Mouse (Mus musculus) gonadal fat pad, adult 2 months (tissue): ENCODE data around the gene Cct6b. TPM values are rescaled to one million over a fixed set of nuclear protein-coding genes. Genes with fewer than 3 reads are reported as not detected.

ENCODE experiments used
- DNase-seq: peaks from one replicate; pipeline ENCODE4 v3.0.0-alpha.2; 2012; ENCODE audit warnings: low read depth
- polyA plus RNA-seq: library from polyadenylated mRNA; depleted of rRNA; stranded (reverse); fragments of >200 nt; gene quantifications from 2 replicates; pipeline ENCODE4 v1.2.3, GENCODE M21; 2012; rRNA removed

The Cct6b gene
- 0.39 and 0.91 TPM in 2 replicates for polyA plus RNA-seq

DNA sequence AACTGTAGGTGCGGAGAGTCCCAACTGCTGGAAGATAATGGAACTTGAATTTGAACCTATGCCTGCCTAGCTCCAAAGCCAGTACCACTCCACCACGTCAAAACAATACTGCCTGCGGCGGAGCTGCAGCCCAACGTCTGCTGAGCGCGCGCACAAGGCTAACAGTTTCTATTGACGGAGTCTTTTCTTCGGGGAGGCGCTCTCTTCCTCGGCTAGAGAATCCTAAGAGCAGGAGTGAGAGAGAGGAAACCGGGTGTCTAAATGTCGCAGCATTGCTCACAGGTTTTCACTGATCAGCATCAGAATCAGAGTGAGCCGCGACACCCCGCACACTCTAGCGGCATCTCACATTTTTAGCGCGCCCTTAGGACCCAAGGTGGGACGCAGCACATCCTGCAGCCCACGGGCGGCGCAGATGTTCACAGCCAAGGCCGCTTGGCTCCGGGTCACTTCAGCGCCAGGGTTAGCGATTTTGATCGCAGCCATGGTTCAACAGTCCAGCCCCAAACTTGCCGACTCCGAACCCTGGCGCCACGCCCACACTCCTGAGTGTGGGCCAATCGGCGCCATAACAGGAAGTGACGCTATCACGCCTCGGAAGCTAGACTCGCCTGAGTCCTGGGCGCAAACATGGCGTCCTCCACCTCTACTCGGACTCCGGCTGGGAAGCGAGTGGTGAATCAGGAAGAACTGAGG is at the start of gene Cct6b, which contains the start of gene Zfp830:
Cct6b (minus strand) TSS at position 580 of the 696 bp plus-strand sequence.
Zfp830 (plus strand) TSS at position 604 of the 696 bp plus-strand sequence.
- DNase-seq = no peak

DNA sequence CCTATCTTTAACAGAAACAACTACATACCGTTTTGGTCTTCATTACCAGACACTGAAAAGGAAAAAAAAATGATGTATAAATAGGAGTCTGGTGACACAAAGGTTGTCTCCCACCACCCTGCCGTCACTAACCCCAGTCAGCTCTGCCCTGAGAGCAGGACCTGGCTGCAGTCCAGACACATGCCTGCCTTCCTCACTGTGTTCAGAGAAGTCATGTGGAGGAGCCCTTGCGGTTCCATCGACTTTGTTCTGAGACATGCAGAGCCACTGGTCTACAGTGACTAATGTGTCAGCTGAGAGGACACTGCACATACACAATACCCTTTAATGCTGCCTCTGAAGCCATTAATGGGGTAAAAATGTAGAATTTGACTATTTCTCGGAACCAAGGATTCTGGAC is 44.4 kb upstream of the Cct6b start:
- no peak for DNase-seq

DNA sequence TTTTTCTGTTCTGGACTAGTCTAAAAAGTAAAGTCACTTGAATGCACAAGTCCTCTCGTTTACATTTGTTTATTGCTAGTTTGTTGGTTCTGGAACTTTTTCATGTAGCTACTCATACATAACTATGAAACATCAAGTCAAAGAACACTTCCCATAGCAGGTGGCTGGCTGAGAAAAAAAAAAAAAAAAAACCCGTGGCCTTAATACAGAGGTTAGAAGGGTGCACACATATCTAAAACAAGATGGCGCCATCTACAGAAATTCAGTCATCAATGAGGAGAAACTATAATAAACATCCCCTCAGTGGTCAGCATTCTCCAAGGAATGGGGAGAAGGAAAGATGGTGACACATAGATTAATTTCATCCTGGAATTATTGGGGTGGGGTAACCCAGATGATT is 43.2 kb upstream of the Cct6b start:
- DNase-seq = no peak

DNA sequence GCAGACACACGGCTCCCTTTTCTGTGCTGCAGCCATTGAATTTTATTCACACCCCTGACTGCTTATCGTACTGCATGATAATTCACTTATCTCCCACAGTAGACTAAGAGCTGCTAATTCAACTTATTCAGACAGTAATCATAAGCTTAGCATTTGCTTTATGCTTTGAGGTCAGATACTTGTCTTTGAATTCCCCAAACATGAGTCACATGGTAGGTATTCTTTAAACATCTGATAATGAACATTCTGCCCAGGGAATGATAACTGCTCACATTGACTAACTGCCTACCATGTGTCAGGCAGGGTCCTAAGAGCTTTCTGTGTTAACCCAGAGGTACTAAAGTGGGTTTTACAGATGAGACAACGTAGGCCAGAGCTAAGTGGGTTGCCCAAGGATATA is 42.5 kb upstream of the Cct6b start:
- no peak for DNase-seq

DNA sequence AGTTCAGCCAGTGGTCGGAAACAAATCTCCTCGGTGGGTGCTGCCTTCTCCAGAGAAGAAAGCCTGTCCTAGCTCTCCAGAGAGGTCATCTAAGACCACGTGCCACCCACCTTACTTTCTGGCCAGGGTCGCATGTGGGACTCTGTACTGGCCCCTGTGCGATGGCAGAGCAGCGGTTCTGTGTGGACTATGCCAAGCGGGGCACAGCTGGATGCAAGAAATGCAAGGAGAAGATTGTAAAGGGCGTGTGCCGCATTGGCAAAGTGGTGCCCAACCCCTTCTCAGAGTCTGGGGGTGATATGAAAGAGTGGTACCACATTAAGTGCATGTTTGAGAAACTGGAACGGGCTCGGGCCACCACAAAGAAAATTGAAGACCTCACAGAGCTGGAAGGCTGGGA is 19.3 kb upstream of the Cct6b start:
- no peak for DNase-seq

DNA sequence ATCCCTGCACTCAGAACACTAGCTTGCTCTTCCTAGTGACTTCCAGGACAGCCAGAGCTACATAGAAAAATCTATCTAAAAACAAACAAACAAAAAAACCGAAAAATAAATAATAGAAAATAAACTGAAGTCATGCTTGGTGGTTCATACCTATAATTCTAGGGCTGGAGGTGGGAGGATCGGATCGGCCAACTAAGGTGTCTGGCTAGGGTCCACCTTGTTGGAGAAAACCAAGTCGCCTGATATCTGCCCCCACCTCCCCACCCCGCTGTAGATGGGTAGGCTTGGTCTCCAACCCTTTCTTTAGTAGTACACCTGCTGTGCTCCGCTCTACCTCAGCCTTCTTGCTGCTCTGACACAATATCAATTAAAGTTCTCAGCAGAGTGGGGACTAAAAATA is 18.1 kb upstream of the Cct6b start:
- DNase-seq = no peak

DNA sequence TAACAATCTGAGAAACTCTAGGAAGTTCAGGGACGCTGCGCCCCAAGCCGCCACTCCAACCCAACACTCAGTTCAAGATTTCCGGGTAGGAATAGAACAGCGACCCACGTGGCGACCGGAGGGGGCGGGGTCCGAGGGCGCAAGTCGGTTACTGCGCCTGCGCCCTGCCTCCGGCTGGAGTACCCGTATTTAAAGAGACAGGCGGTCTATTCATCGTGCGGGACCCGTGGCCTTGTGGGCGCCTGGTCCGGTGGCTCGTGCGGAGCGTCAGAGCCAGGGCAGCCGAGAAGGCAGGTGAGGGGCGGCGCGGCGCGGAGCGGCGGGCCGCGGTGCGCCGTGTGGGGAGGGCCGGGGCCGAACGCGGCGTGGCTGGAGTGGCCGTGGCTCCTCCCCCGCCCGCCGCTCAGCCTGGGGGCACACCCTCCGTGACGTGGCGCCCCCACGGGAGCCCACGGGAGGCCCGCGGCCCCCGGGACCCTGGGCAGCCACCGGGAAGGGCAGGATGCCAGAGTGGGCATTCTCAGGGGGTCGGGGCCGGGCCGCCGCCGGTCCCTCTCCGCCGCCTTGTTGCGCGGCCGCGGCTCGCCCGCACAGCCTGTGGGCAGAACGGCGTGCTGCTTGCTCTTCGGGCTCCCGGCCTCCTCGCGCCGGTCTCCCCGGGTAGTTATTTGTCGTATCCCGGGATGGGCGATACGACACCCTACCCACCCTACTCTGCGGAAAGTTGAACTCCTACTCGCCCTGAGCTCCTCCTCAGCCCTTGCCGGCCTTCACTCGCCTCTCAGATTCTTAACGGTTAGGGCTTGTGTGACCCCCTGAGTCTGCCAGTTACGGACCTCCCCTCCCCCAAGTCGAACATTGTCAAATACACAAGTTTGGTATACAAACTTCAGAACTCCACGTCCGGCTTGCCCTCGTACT is 17.1 kb upstream of the Cct6b start, which contains the start of gene Lig3:
Lig3 (plus strand) TSS at position 126 of the 921 bp plus-strand sequence.
- no peak for DNase-seq

DNA sequence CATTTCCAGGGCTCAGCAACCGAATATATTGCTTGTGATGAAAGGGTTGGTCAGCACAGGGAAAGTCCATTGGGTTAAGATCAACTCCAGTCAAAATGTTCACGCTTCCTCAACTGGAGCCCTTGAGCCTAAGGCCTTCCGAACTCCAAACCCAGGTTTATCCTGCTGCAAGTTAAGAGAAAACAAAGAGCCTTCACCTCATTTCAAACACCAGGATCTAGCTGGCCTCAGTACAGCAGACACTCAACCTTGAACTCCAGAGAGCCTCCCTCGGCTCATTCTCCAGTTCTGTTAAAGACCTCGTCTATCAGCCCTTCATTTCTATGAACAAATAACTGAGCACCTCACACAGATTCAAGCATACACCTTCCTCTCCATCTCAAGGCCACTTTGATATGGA is 16.0 kb upstream of the Cct6b start:
- DNase-seq = no peak

DNA sequence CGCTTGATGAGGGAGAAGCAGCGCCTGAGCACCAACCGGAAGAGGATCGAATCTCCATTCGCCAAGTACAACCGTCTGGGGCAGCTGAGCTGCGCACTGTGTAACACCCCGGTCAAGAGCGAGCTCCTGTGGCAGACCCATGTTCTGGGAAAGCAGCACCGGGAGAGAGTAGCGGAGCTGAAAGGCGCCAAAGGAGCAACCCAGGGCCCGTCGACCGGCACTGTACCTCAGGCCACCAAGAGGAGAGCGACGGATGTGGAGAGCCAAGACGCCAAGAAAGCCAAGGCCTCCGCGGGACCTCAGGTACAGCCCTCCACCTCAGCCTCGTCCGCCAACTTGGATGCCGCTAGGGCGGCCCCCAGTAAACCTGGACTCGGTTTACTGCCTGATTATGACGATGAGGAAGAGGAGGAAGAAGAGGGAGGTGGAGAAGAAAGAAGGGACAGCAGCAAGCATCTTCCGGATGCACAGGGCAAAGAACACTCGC is 360 bp upstream of the Cct6b start:
- DNase-seq = no peak

DNA sequence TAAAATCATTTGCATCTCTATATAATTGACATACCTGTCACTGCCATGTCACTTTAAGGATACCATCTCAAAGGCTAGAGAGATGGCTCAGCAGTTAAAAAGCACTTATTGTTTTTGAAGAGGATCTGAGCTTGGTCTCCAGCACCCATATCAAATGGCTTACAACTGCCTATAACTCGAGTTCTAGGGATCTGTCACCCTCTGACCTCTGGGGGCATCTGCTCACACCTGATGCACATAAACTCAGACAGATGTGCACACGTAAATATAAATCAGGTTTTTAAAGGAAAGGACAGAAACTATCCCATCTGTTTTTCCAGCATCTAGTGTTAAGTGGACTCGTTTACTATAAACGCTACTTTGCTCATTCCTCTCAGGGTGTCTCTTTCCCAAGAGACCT is 860 bp downstream of the Cct6b start:
- no peak for DNase-seq

DNA sequence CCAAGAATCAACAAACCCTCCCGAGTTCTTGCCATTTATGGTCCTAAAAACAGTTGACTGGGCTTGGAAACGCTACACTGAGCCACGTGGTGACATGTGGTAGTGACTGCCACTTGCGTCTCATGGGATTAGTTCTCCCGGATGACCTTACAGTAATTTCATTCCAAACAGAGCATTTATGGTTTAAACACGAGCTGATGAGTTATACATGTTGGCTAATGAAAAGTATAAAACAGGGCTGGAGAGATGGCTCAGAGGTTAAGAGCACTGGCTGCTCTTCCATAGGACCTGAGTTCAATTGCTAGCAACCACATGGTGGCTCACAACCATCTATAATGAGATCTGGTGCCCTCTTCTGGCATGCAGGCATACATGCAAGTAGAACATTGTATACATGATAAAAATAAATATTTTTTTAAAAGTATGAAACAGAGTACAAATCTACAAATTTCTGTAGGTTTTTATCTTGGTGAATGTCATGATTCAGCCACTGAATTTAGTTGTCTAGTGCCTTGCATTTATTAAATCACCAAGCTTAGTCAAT is 1.8 kb downstream of the Cct6b start:
- DNase-seq = no peak

DNA sequence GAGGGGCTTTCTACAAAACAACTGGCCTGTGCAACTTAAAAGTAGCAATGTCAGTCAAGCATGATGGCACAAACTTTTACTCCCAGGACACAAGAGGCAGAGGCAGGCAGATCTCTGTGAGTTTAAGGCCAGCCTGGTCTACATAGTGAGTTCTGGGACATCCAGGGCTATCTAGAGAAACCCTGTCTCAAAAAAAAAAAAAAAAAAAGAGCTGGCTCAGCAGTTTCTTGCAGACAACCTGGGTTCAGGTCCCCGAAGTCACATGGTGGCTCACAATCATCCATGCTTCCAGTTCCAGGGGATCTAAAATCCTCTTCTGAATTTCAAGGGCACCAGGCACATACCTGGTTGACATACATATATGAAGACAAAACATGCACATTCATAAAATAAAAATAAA is 8.2 kb downstream of the Cct6b start:
- no peak for DNase-seq

DNA sequence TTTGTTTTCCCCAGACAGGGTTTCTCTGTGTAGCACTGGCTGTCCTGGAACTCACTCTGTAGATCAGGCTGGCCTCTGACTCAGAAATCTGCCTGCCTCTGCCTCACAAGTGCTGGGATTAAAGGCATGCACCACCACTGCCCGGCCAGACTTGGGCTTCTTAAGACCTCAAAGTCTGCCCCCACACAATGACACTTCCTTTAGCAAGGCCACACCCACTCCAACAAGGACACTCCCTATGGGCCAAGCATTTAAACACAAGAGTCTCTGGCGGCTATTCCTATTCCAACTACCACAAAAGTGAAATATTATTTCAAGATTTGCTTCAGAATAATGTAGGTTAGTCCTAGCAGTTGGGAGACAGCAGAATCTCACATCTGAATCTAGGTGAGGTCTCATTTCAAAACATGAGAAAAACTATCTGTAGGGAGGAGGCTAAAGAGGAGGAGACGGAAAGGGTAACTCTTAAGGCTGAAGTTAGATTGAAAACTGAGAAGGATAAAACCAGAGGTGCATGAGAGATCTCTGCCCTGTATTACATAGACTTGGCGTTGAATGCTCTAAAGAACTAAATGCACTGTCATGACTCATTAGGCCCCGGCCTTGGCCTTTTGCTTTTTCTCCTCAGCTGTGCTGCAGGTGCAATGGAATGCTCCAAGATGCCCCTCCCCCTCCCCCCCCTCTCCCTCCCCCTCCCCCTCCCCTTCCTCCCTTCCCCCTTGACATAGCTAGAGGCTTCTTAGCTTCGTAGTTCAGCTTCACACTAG is 11.6 kb downstream of the Cct6b start:
- DNase-seq = no peak

DNA sequence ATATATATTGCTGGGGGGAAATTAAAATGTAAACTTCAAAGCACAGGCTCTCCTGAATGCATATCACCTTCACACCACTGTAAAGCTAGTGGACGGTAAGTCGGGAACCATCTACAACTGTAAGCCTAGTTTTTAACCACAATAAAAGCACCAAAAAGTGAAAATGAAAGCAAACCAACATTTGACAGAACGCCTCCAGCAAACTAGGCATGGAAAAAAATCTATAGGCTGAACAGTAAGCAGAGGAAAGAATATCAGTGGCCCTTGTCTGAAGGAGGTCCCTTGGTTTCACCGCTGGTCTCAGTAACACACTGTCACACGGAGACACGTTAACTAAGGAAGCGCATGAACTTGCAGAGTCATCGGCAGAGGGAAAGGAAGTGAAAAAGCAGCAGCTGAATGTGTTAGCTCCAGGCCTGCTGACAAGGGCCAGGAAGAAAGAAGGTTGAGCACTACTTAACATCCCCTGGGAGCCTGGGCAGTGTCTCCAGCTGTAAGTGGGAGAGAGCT is 17.2 kb downstream of the Cct6b start:
- no peak for DNase-seq

DNA sequence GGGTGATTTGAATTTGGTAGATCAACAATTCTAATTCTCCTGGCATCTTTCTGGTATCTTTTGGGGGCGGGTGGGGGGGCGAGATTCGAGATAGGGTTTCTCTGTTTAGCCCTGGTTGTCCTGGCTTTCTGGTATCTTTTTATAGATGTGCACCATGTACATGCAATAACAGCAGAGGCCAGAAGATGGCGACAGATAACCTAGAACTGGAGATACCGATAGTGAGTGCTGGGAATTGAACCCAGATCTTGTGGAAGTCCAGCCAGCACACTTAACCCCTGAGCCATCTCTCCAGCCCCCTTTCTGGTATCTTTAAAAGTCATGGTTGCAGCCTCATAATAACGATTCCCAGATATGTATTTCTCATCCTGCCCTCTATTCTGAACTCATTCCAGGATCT is 18.0 kb downstream of the Cct6b start:
- DNase-seq = no peak

DNA sequence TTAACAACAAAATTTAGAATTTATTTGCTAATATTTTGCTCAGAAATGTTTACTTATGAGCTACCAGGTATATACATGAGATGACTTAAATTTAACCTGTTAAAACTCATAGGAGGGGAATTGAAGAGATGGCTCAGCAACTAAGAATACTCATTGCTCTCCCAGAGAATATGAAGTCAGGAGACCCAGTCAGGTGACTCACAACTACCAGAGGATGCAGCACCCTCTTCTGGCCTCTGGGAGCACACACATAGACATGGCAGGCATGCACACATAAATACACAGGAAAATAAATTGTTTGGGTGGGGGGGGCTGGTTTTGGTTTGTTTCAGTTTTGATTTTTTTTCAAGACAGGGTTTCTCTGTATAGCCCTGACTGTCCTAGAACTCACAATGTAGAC is 25.1 kb downstream of the Cct6b start:
- DNase-seq = no peak

DNA sequence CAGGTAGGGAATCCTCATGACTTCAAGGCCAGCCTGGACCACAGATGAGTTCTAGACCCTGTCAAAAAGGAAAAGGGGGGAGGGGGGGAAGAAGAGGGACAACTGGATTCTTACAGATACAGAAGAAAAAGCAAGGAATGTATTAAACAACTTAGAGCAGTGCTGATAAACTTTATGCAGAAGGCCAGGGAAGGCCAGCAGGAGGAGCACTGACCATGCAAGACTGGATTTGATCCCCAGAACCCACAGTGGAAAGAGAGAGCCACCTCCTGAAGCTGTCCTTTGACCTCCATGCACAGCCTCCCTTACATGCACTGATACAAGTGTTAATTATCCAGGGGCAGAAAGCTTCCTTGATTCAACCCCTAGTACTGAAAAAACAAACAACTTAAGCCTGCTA is 29.9 kb downstream of the Cct6b start:
- DNase-seq = no peak

DNA sequence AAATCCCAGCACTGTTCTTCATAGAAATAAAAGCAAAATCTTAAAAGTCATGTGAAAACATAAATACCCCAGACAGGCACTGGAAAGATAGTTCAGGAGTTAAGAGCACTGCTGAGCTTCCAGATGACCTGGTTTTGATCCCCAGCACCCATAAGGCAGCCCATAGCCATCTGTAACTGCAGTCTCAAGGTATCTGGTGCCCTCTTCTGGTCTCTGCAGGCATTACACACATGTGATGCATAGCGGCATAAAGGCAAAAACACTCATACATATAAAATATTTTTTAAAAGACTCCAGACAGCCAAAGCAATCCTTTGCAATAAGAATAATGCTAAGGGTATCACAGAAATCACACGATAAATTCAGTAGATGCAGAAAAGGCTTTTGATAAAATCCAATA is 37.3 kb downstream of the Cct6b start:
- no peak for DNase-seq

DNA sequence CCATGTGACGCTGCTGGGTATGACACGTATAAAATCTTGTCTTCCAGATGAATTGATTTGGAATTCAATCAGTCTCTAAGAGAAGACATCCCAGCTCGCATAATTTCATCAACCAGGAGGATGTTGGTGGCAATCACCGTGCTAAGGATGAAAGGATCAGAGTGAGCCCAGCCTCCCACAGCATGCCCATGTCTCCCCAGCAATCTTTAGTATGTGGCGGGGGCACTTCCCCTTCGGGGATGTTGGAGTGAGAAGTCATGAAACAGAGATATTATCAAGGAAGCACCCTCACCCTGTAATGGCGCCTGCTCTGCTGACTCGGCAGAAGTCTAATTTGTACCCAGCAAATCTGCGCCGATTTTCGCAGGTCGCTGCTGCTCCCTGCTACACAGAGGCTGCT is 44.8 kb downstream of the Cct6b start:
- DNase-seq = no peak

DNA sequence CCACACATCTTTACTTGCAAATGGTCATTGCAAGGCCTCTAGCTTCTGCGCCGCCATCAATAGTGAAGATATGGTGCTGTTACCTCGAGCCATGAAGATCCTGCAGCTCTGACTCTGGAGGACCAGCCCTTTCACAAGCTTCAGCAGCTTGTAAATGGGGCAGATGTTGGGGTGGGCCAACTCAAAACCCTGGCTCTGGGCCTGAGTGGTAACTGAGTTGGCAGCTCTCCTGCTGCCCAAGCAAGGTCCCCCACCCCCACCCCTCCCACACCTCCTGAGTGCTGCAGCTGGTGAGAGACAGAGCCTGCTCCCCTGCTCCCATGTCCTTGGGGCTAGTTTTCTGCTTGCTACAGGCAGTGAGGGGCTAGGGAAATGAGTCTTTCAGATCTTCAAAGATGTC is 51.4 kb downstream of the Cct6b start:
- no peak for DNase-seq

DNA sequence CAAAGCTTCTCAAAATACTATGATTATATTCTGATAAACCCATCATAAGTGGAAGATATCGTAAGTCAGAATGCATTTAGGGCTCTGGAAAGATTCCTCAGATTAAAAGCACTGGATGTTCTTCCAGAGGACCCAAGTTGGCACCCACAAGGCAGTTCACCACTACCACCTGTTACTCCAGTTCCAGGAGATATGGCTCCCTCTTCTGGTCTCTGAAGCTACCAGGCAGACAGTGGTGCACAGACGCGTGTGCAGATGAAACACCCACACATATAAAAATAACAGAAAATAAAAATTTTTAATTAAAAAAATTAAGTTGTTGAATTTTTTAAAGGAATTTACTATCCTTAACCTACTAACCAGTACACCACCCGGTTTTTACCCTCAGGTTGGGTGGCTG is 55.2 kb downstream of the Cct6b start:
- no peak for DNase-seq

DNA sequence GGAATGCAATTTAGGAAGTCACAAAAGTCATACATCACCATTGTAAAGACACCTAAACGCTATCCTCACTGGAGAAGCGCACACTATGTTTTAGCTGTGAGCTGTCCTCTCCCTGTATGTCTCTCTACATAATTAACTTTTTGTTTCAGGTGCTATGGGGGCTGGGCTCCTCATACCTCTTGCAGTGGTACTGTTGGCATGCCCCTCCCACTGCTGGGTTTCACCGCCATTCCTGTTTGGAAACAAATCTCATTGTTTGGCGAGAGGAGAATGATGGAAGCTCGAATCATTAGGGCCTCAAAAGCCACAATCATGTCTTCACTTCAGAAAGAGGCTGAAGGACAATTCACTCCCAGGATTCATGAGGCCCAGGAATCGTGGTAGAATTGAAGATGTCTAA is 59.0 kb downstream of the Cct6b start:
- DNase-seq = no peak
